Mouse (Mus musculus) stomach, embryonic 14.5 days (tissue): Measurements from ENCODE around the gene Fzd9. TPM values are rescaled to one million over a fixed set of nuclear protein-coding genes. Genes with fewer than 3 reads are reported as not detected.

Experiments used
- ATAC-seq: fragments of 200-750 bp; cut with Nextera tagmentation; 2 replicates; pipeline ENCODE4 v1.8.0; 2017; ENCODE audit warnings: low read depth, moderate TSS enrichment; ENCODE audit not compliant: insufficient number of reproducible peaks, insufficient read depth, low FRiP score
- H3K27ac ChIP-seq: fragments of 300-500 bp; sonication (generic); 2 replicates; pipeline ENCODE4 v1.5.1; 2014; ENCODE audit warnings: mild to moderate bottlenecking, low read length, moderate library complexity, mixed read lengths
- H3K27me3 ChIP-seq: fragments of 300-500 bp; sonication (generic); 2 replicates; pipeline ENCODE4 v1.6.1; 2014; ENCODE audit warnings: low read length, control low read depth, mixed read lengths; ENCODE audit not compliant: control insufficient read depth, insufficient read depth
- H3K36me3 ChIP-seq: fragments of 300-500 bp; sonication (generic); 2 replicates; pipeline ENCODE4 v1.6.1; 2014; ENCODE audit warnings: mild to moderate bottlenecking, control low read depth, low read length, moderate library complexity, mixed read lengths; ENCODE audit not compliant: control insufficient read depth, insufficient read depth
- H3K4me1 ChIP-seq: fragments of 300-500 bp; sonication (generic); 2 replicates; pipeline ENCODE4 v1.6.1; 2014; ENCODE audit warnings: low read length, control low read depth, mixed read lengths; ENCODE audit not compliant: control insufficient read depth, insufficient read depth
- H3K4me2 ChIP-seq: fragments of 300-500 bp; sonication (generic); replicated peaks from 2 replicates; pipeline ENCODE4 v1.6.1; 2014; ENCODE audit warnings: low read depth, low read length, control low read depth
- H3K4me3 ChIP-seq: fragments of 300-500 bp; sonication (generic); 2 replicates; pipeline ENCODE4 v1.5.1; 2014; ENCODE audit warnings: low read depth, low read length, control low read depth
- H3K9ac ChIP-seq: fragments of 300-500 bp; sonication (generic); replicated peaks from 2 replicates; pipeline ENCODE4 v1.6.1; 2014; ENCODE audit warnings: low read depth, mild to moderate bottlenecking, control low read depth, low read length, moderate library complexity, mixed read lengths
- H3K9me3 ChIP-seq: fragments of 300-500 bp; sonication (generic); 2 replicates; pipeline ENCODE4 v1.6.1; 2016; ENCODE audit warnings: low read depth, low read length, control low read depth; ENCODE audit not compliant: control insufficient read depth
- WGBS: fragments of 180-500 bp; shearing (Covaris S2); extraction: QIAGEN DNeasy Blood & Tissue Kit; methylation state at CpG from one replicate; pipeline ENCODE4 v1.1.7; 2014; 5-methylcytosine and 5-hydroxymethylcytosine counted together
- polyA plus RNA-seq: library from polyadenylated mRNA; unstranded; fragments of >200 nt; fragmentation: Nextera tagmentation; extraction: Ambion mirVana; gene quantifications from 2 replicates; pipeline ENCODE4 v1.2.1, GENCODE M21; 2014

Gene Fzd9
- polyA plus RNA-seq, 1 experiment from 2014 or later, result 0.17 TPM

- Histone ChIP-seq H3K9ac (no peak overlapping the region), H3K27me3 (no peaks in the 10 kb centered on the region; the same call in 1 of the 2 replicates), H3K4me1 (no peaks in the 10 kb centered on the region), H3K36me3 (no peaks in the 10 kb centered on the region), H3K27ac (peak overlapping the region; percentile 62; the same call in 1 of the 2 replicates), H3K9me3 (no peaks in the 10 kb centered on the region), H3K4me2 (peak overlapping the region; percentile 21), H3K4me3 (no peak overlapping the region)
- no peak; the same call in 1 of the 2 replicates for ATAC-seq
- 22% methylated on average over 15 of the region's 15 CpGs for WGBS
Measured at GRCm38 (mm10) chr5:135274663-135275396, 23.8 kb upstream of the Fzd9 start.

GRCm38 (mm10) chr5:135271563-135272165 lies 20.6 kb upstream of the Fzd9 start:
- Histone ChIP-seq H3K27me3 (no peaks in the 10 kb centered on the region; the same call in 1 of the 2 replicates), H3K4me1 (no peaks in the 10 kb centered on the region), H3K4me3 (no peak overlapping the region), H3K27ac (no peak overlapping the region), H3K36me3 (no peaks in the 10 kb centered on the region), H3K4me2 (no peak overlapping the region), H3K9me3 (no peaks in the 10 kb centered on the region), H3K9ac (no peak overlapping the region)
- ATAC-seq, result no peak
- WGBS, result 75% methylated on average over 12 of the region's 12 CpGs

- H3K4me1 ChIP-seq, result no peaks in the 10 kb centered on the region
- H3K27ac ChIP-seq, result no peak overlapping the region
- no peak for ATAC-seq
- H3K4me3 ChIP-seq, result no peak overlapping the region
- H3K9ac ChIP-seq, result no peak overlapping the region
- no peaks in the 10 kb centered on the region for H3K36me3 ChIP-seq
- H3K4me2 ChIP-seq, result no peak overlapping the region
- WGBS, result 77% methylated on average over 4 of the region's 4 CpGs
- no peaks in the 10 kb centered on the region for H3K9me3 ChIP-seq
- no peaks in the 10 kb centered on the region for H3K27me3 ChIP-seq
Measured at GRCm38 (mm10) chr5:135270361-135270760, 19.3 kb upstream of the Fzd9 start.

GRCm38 (mm10) chr5:135269451-135269850 lies 18.4 kb upstream of the Fzd9 start:
- ATAC-seq, result no peak
- Histone ChIP-seq H3K9me3 (no peaks in the 10 kb centered on the region), H3K4me2 (no peak overlapping the region), H3K27me3 (no peaks in the 10 kb centered on the region), H3K4me1 (0 out of 2 replicates have a peak, but pooled peaks cover 2% of the 10 kb centered on the region), H3K27ac (no peak overlapping the region), H3K9ac (no peak overlapping the region), H3K36me3 (no peaks in the 10 kb centered on the region), H3K4me3 (no peak overlapping the region)
- 70% methylated on average over 8 of the region's 8 CpGs for WGBS

GRCm38 (mm10) chr5:135264548-135264947 lies 13.5 kb upstream of the Fzd9 start:
- 28% methylated on average over 9 of the region's 9 CpGs for WGBS

GRCm38 (mm10) chr5:135263866-135264503 lies 13.0 kb upstream of the Fzd9 start:
- Histone ChIP-seq H3K4me2 (peak overlapping the region; percentile 29), H3K4me3 (no peak overlapping the region), H3K9ac (no peak overlapping the region), H3K36me3 (no peaks in the 10 kb centered on the region), H3K4me1 (peaks cover 10% of the 10 kb centered on the region; the same call in 1 of the 2 replicates), H3K27me3 (no peaks in the 10 kb centered on the region), H3K9me3 (no peaks in the 10 kb centered on the region), H3K27ac (peak overlapping the region; percentile 18; the same call in 1 of the 2 replicates)
- WGBS, result 16% methylated on average over 17 of the region's 17 CpGs
- ATAC-seq, result peak; percentile 83

More at GRCm38 (mm10) chr5:135264548-135264947, 13.5 kb upstream of the Fzd9 start:
- Histone ChIP-seq H3K27ac (peak overlapping the region; percentile 18; the same call in 1 of the 2 replicates), H3K4me3 (no peak overlapping the region), H3K9me3 (no peaks in the 10 kb centered on the region), H3K4me2 (no peak overlapping the region; the same call in 1 of the 2 replicates), H3K36me3 (no peaks in the 10 kb centered on the region), H3K9ac (no peak overlapping the region), H3K27me3 (no peaks in the 10 kb centered on the region), H3K4me1 (peaks cover 10% of the 10 kb centered on the region; the same call in 1 of the 2 replicates)
- ATAC-seq, result no peak; the same call in 1 of the 2 replicates

- Histone ChIP-seq H3K9ac (peak overlapping the region; percentile 42), H3K4me3 (no peak overlapping the region), H3K4me2 (peak overlapping the region; percentile 47), H3K4me1 (peaks cover 10% of the 10 kb centered on the region; the same call in 1 of the 2 replicates), H3K27me3 (no peaks in the 10 kb centered on the region), H3K36me3 (no peaks in the 10 kb centered on the region), H3K27ac (peak overlapping the region; percentile 74), H3K9me3 (0 out of 2 replicates have a peak, but pooled peaks cover 6% of the 10 kb centered on the region)
- 23% methylated on average over 30 of the region's 30 CpGs for WGBS
- peak; percentile 37; the same call in 1 of the 2 replicates for ATAC-seq
Measured at GRCm38 (mm10) chr5:135258280-135259150, 7.5 kb upstream of the Fzd9 start.
